Mouse (Mus musculus) hindbrain, embryonic 13.5 days (tissue): ENCODE results near the gene Plet1. TPM values are rescaled to one million over a fixed set of nuclear protein-coding genes. Genes with fewer than 3 reads are reported as not detected.
A peak's percentile ranks its signal among the peaks of the same experiment; 100 is the strongest.

ENCODE experiments used
- ATAC-seq: fragments of 200-750 bp; cut with Nextera tagmentation; 2 replicates; pipeline ENCODE4 v1.8.0; 2017; ENCODE audit warnings: moderate TSS enrichment; ENCODE audit not compliant: low FRiP score
- H3K27ac ChIP-seq: fragments of 300-500 bp; sonication (generic); 2 replicates; pipeline ENCODE4 v1.5.1; 2015; ENCODE audit warnings: inconsistent platforms, mild to moderate bottlenecking, moderate library complexity
- H3K27me3 ChIP-seq: fragments of 300-500 bp; sonication (generic); 2 replicates; pipeline ENCODE4 v1.6.1; 2015; ENCODE audit warnings: mild to moderate bottlenecking, inconsistent platforms
- H3K36me3 ChIP-seq: fragments of 300-500 bp; sonication (generic); 2 replicates; pipeline ENCODE4 v1.6.1; 2015; ENCODE audit warnings: mild to moderate bottlenecking, inconsistent platforms
- H3K4me1 ChIP-seq: fragments of 300-500 bp; sonication (generic); replicated peaks from 2 replicates; pipeline ENCODE4 v1.6.1; 2015; ENCODE audit warnings: inconsistent platforms
- H3K4me2 ChIP-seq: fragments of 300-500 bp; sonication (generic); 2 replicates; pipeline ENCODE4 v1.6.1; 2015; ENCODE audit warnings: inconsistent platforms, mild to moderate bottlenecking, moderate library complexity
- H3K4me3 ChIP-seq: fragments of 300-500 bp; sonication (generic); 2 replicates; pipeline ENCODE4 v1.5.1; 2015; ENCODE audit warnings: mild to moderate bottlenecking, inconsistent platforms
- H3K9ac ChIP-seq: fragments of 300-500 bp; sonication (generic); 2 replicates; pipeline ENCODE4 v1.6.1; 2015; ENCODE audit warnings: mild to moderate bottlenecking, inconsistent platforms
- H3K9me3 ChIP-seq: fragments of 300-500 bp; sonication (generic); 2 replicates; pipeline ENCODE4 v1.6.1; 2016; ENCODE audit warnings: inconsistent platforms
- WGBS: fragments of 180-500 bp; shearing (Covaris S2); methylation state at CpG from one replicate; pipeline ENCODE4 v1.1.7; 2015; 5-methylcytosine and 5-hydroxymethylcytosine counted together
- polyA plus RNA-seq: library from polyadenylated mRNA; unstranded; fragments of >200 nt; fragmentation: Nextera tagmentation; extraction: Ambion mirVana; gene quantifications from 2 replicates; pipeline ENCODE4 v1.2.1, GENCODE M21; 2015

Gene Plet1
- polyA plus RNA-seq, 1 experiment from 2014 or later = 0.48 TPM

DNA sequence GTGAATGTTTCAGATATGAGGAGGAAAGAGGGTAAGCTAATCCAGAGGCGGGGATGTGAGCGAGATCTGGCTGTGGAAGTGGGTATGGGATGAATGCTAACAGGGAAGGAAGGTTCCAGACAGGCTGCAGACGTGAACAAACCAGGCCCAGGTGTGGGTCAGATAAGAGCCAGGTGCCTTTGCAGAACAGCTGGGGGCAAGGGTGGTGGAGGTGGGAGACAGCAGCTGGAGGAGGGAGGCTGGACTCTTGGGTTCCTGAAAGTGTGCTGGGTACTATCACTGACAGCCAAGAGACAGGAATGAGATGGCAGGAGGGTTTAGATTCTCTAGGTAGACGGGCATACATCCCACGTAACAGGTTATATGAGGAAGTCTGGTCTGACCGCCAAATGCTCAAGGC lies 2.8 kb downstream of the Plet1 start:
- no peak overlapping the region for H3K27ac ChIP-seq
- peaks cover 26% of the 10 kb centered on the region for H3K4me1 ChIP-seq
- H3K9me3 ChIP-seq = no peaks in the 10 kb centered on the region
- no peak overlapping the region for H3K4me2 ChIP-seq
- H3K36me3 ChIP-seq = no peaks in the 10 kb centered on the region
- no peak for ATAC-seq
- H3K9ac ChIP-seq = no peak overlapping the region
- H3K4me3 ChIP-seq = no peak overlapping the region
- WGBS = 82% methylated on average over 6 of the region's 6 CpGs
- no peaks in the 10 kb centered on the region for H3K27me3 ChIP-seq

DNA sequence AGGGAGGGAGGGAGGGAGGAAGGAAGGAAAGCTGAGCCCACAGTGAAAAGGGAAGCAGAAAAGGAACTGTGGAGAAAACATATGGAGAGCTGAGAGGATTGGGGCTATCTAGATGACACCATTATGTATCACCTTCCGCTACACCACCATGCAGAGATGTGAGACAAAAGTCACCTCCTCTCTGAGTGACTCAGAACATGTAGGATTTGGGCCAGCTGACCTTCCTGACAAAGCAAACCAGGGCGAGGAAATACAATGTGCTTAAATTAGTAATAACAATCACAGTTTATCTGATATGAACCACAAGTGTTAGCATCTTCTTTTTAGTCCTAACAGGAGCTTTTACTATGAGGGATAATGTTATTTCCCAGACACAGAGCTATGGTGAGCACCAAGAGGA lies 3.2 kb downstream of the Plet1 start:
- Histone ChIP-seq H3K27me3 (no peaks in the 10 kb centered on the region), H3K36me3 (no peaks in the 10 kb centered on the region), H3K4me3 (no peak overlapping the region), H3K9ac (no peak overlapping the region), H3K4me2 (no peak overlapping the region), H3K4me1 (peaks cover 26% of the 10 kb centered on the region), H3K27ac (no peak overlapping the region), H3K9me3 (no peaks in the 10 kb centered on the region)
- WGBS = 86% methylated on average over 2 of the region's 2 CpGs
- no peak for ATAC-seq

DNA sequence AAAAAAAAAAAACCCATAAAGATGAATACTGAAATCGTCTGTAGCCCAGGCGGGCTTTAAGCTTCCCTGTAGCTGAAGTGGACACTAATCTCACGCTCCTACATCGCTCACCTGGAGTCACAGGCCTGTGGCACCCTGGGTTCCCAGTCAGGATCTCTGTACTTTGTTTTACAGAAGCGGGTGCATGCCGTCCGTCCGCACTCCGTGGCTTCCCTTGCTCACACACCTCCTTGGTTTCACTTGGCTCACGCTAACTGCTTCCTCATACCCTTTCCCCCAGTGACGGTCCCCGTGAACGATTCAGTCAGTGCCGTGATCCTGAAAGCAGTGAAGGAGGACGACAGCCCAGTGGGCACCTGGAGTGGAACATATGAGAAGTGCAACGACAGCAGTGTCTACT lies 4.5 kb downstream of the Plet1 start:
- H3K27me3 ChIP-seq = no peaks in the 10 kb centered on the region
- H3K9ac ChIP-seq = no peak overlapping the region
- no peak overlapping the region for H3K4me2 ChIP-seq
- H3K4me3 ChIP-seq = no peak overlapping the region
- H3K27ac ChIP-seq = no peak overlapping the region
- no peak for ATAC-seq
- 87% methylated on average over 16 of the region's 16 CpGs for WGBS
- no peaks in the 10 kb centered on the region for H3K9me3 ChIP-seq
- no peaks in the 10 kb centered on the region for H3K36me3 ChIP-seq
- peaks cover 26% of the 10 kb centered on the region for H3K4me1 ChIP-seq

DNA sequence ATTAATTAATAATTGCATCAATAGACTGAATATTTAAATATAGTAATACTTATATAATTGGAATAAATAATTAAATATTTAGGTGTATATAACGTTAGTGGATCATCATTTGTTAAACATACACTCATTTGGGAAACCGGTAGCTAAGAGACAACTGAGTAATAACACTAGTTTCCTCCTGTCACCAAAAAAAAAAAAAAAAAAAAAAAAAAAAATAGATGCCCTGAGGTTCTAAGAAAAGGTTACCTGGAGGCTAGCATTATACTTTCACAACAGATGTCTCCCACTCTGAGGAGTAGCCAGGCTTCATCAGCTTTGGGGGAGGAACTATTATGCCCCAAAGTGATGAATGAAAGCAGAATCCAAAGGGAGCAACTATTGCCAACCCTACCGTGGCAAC lies 5.5 kb downstream of the Plet1 start:
- no peak overlapping the region for H3K4me3 ChIP-seq
- no peaks in the 10 kb centered on the region for H3K36me3 ChIP-seq
- peak overlapping the region; percentile 54; the same call in 1 of the 2 replicates for H3K4me2 ChIP-seq
- no peak for ATAC-seq
- H3K9ac ChIP-seq = no peak overlapping the region
- 84% methylated on average over 3 of the region's 3 CpGs for WGBS
- no peaks in the 10 kb centered on the region for H3K27me3 ChIP-seq
- H3K4me1 ChIP-seq = peaks cover 26% of the 10 kb centered on the region
- H3K9me3 ChIP-seq = no peaks in the 10 kb centered on the region
- H3K27ac ChIP-seq = no peak overlapping the region

DNA sequence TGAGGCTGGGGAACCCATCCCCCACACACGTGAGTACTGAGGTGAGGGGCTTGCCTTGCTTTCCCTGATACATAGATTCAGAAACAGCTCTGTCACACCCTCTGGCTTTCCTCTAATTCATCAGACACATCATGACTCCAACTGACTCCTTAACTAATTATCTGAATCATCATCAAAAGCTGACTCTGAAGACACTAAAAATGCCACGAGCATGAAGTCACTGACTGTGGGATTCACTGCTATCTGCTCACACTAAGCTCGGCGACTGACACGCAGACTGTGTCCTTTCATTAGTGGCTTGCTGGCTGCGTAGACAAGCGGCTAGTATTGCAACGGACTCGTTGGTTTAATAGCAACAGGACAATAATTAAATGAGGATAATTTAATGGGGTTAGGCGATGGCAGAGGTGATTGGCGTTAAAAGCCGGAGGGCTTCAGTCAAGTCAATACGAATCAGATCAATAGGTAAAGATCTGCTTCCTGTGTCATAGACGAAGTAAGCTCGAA lies 6.2 kb downstream of the Plet1 start:
- Histone ChIP-seq H3K9ac (peak overlapping the region; percentile 63), H3K27me3 (no peaks in the 10 kb centered on the region), H3K4me1 (peaks cover 23% of the 10 kb centered on the region), H3K9me3 (no peaks in the 10 kb centered on the region), H3K4me2 (peak overlapping the region; percentile 54), H3K4me3 (peak overlapping the region; percentile 32), H3K36me3 (no peaks in the 10 kb centered on the region), H3K27ac (peak overlapping the region; percentile 79)
- WGBS = 72% methylated on average over 15 of the region's 15 CpGs
- no peak for ATAC-seq

DNA sequence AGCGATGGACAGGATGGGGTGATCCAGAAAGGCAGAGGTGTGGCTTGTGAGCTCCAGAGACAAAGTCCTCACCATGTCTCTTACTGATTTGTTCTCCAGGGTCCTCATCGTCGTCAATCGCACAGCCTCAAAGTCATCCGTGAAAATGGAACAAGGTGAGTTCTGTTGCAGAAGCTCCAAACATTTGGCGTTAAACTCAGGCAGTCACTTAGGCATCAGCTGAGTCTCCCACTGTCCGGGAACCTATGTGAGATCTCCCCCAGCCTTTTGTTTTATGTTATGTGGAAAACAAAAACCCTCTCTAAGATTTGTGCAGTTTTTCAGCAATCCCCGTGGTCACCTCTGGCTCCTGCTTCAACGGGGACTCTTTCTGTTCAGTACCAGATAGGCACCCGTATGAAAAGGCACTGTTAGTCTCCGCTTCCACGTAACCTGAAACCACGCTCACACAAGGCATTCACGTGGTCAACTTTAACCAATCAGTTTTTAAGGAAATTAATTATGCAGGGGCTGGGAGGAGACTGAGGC lies 6.7 kb downstream of the Plet1 start:
- no peaks in the 10 kb centered on the region for H3K36me3 ChIP-seq
- peak; percentile 61; the same call in 1 of the 2 replicates for ATAC-seq
- peak overlapping the region; percentile 54 for H3K4me2 ChIP-seq
- H3K4me1 ChIP-seq = peaks cover 18% of the 10 kb centered on the region
- H3K27ac ChIP-seq = peak overlapping the region; percentile 79
- H3K9ac ChIP-seq = peak overlapping the region; percentile 63
- no peaks in the 10 kb centered on the region for H3K9me3 ChIP-seq
- H3K27me3 ChIP-seq = no peaks in the 10 kb centered on the region
- H3K4me3 ChIP-seq = peak overlapping the region; percentile 32
- 22% methylated on average over 14 of the region's 14 CpGs for WGBS

DNA sequence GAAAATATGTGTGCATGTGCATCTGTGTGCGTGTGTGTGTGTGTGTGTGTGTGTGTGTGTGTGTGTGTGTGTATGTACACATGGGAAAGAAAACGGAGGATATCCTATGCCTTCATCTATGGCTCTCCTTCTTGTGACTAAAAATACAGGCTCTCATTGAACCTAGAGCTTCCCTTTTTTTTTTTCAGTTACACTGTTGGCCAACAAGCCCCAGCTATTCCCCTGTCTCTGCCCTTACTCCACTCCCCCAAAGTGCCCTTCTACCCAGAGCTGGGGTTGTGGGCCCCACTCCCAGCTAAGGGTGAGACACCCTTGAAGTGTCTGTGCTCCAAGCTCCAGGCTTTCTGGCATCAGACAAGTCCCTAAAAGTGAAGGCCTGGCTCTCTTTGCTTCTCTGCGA lies 8.6 kb downstream of the Plet1 start:
- H3K4me2 ChIP-seq = no peak overlapping the region
- no peak for ATAC-seq
- no peaks in the 10 kb centered on the region for H3K9me3 ChIP-seq
- H3K4me3 ChIP-seq = no peak overlapping the region
- peaks cover 8% of the 10 kb centered on the region for H3K4me1 ChIP-seq
- no peaks in the 10 kb centered on the region for H3K27me3 ChIP-seq
- H3K36me3 ChIP-seq = no peaks in the 10 kb centered on the region
- H3K27ac ChIP-seq = no peak overlapping the region
- no peak overlapping the region for H3K9ac ChIP-seq
- 89% methylated on average over 3 of the region's 3 CpGs for WGBS

DNA sequence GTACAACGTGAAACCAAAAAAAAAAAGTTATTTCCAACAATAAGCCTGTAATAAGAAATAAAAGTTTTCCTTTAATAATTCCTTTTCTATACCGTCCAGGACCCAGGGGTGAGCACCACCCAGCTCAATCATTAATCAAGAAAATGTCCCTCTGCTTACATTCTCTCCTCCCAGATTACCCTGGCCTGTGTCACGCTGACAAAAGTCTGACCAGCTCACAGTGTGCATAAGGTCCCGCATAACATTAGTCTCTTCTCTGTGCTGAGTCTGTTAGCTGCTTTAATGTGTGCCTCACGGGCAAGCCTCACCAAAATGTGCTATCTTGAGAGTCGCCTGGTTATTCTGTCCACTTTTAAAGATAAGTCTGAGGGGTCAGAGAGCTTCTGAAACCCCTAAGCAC lies 11.1 kb downstream of the Plet1 start:
- WGBS = 47% methylated on average over 6 of the region's 6 CpGs
- H3K4me3 ChIP-seq = no peak overlapping the region
- H3K27ac ChIP-seq = no peak overlapping the region
- no peak for ATAC-seq
- no peaks in the 10 kb centered on the region for H3K36me3 ChIP-seq
- peaks cover 3% of the 10 kb centered on the region; the same call in 1 of the 2 replicates for H3K4me1 ChIP-seq
- no peaks in the 10 kb centered on the region for H3K9me3 ChIP-seq
- no peak overlapping the region for H3K9ac ChIP-seq
- H3K27me3 ChIP-seq = no peaks in the 10 kb centered on the region
- no peak overlapping the region for H3K4me2 ChIP-seq

DNA sequence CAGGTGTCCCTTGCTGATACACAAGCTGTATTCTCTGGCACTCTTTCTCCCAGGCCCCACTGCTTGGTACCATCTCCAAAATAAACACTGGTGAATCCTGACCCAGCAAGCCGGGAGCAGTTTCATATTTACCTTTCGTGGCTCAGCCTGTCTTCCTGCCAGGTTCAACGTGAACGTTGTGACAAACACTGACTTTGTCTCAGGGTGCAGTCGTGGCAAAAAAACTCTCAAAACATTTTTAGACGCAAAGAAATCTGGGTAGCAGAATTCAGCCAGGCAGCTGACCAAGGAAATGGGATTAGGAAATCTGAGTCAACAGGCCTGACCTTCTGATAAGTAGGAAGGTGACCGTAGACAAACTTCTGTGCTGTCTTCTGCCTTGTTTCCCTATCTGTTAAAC lies 13.2 kb downstream of the Plet1 start:
- no peaks in the 10 kb centered on the region; the same call in 1 of the 2 replicates for H3K4me1 ChIP-seq
- H3K9me3 ChIP-seq = no peaks in the 10 kb centered on the region
- no peak overlapping the region for H3K27ac ChIP-seq
- H3K36me3 ChIP-seq = no peaks in the 10 kb centered on the region
- WGBS = 86% methylated on average over 7 of the region's 7 CpGs
- ATAC-seq = no peak
- H3K27me3 ChIP-seq = no peaks in the 10 kb centered on the region
- H3K9ac ChIP-seq = no peak overlapping the region
- no peak overlapping the region for H3K4me2 ChIP-seq
- no peak overlapping the region for H3K4me3 ChIP-seq

DNA sequence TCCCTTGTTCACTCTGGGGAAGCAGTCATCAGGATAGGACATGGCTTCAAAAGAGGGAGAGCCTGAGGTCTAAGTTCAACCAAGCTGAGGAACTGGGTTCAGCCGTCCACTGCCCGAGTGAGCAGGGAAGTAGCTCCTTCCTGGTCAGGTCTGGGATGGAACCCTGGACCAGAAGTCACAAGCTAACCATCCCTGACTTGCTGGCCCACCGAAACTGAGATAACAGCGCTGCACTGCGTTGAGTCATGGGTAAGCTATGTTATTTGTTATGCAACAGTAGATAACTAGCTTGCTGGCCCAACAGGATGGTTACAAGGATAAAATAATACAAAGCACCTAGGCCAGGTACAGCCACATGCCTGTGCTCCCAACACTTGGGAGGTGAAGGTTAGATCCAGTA lies 21.1 kb downstream of the Plet1 start:
- no peak overlapping the region for H3K27ac ChIP-seq
- no peak overlapping the region for H3K4me2 ChIP-seq
- H3K36me3 ChIP-seq = no peaks in the 10 kb centered on the region
- H3K9ac ChIP-seq = no peak overlapping the region
- H3K4me1 ChIP-seq = no peaks in the 10 kb centered on the region
- WGBS = 95% methylated on average over 5 of the region's 5 CpGs
- H3K9me3 ChIP-seq = no peaks in the 10 kb centered on the region
- H3K4me3 ChIP-seq = no peak overlapping the region
- H3K27me3 ChIP-seq = no peaks in the 10 kb centered on the region
- no peak for ATAC-seq

DNA sequence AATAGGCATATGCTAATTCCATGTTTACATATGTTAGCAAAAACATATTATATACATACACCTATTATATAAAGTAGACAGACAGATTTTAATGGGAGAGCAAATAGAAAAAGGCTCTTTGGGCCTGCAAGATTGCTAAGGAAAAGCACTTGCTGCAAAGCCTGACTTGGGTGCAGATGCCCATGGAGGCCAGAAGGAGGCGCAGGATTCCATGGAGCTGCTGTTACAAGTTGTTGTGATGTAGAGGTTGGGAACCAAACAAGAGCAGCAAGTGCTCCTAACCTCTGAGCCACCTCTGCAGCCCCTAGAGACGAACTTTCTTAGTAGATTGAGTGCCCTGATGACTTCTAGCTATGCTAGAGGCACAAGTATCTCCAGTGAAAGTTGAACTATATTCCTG lies 24.5 kb downstream of the Plet1 start:
- WGBS = 13% methylated on average over 2 of the region's 2 CpGs
- H3K4me2 ChIP-seq = no peak overlapping the region
- no peak overlapping the region for H3K27ac ChIP-seq
- H3K9me3 ChIP-seq = no peaks in the 10 kb centered on the region
- no peaks in the 10 kb centered on the region for H3K4me1 ChIP-seq
- H3K9ac ChIP-seq = no peak overlapping the region
- peaks cover 10% of the 10 kb centered on the region for H3K36me3 ChIP-seq
- H3K4me3 ChIP-seq = no peak overlapping the region
- no peak for ATAC-seq
- no peaks in the 10 kb centered on the region for H3K27me3 ChIP-seq

DNA sequence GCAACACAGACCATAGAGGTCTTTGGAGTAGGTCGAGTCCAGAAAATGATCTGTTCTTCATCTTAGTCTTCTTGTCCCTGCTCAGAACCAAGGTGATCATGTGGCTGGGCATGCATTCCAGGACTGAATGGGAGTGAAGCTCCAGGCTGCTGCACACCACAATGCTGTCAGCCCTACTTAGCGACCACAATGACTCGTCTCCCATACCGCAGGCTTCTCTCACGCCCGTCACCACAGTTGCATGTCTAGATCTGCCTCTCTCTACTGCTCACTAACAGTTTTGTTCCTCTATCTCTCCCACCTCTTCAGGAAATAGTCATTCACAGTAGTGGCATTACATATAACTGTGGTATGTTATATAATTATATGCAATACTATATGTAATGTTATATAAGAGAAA lies 26.4 kb downstream of the Plet1 start:
- Histone ChIP-seq H3K4me3 (no peak overlapping the region), H3K27ac (no peak overlapping the region), H3K4me1 (no peaks in the 10 kb centered on the region), H3K36me3 (peaks cover 20% of the 10 kb centered on the region), H3K9ac (no peak overlapping the region), H3K9me3 (no peaks in the 10 kb centered on the region), H3K4me2 (no peak overlapping the region), H3K27me3 (no peaks in the 10 kb centered on the region)
- 88% methylated on average over 6 of the region's 6 CpGs for WGBS
- ATAC-seq = no peak

DNA sequence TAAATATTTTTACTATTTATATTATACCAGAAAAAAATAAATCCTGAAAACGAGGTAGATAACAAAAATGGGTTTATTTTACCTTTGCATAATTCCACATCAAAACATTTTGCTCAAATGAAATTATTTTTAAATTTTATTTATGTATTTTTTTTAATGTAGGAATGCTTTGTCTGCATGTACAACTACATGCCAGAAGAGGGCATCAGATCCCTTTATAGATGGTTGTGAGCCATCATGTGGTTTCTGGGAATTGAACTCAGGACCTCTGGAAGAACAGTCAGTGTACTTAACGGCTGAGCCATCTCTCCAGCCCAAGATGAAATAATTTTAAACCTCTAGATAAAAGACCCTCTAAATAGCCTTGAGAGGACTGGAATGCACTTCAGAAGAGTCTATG lies 27.2 kb downstream of the Plet1 start:
- 66% methylated on average over 2 of the region's 2 CpGs for WGBS
- peaks cover 20% of the 10 kb centered on the region for H3K36me3 ChIP-seq
- no peak overlapping the region for H3K4me2 ChIP-seq
- no peak for ATAC-seq
- no peak overlapping the region for H3K9ac ChIP-seq
- H3K27me3 ChIP-seq = no peaks in the 10 kb centered on the region
- H3K9me3 ChIP-seq = no peaks in the 10 kb centered on the region
- H3K27ac ChIP-seq = no peak overlapping the region
- H3K4me1 ChIP-seq = peaks cover under 1% of the 10 kb centered on the region
- H3K4me3 ChIP-seq = no peak overlapping the region
